Mouse (Mus musculus): ENCODE measurements around the gene Tnip1. TPM values are rescaled to one million over a fixed set of nuclear protein-coding genes. Genes with fewer than 3 reads are reported as not detected.
"Not testable (repeated sequence)": the region's sequence is repeated elsewhere in the genome, so short reads cannot be mapped to it uniquely, and the experiment has no call there.

Gene Tnip1
- polyA plus RNA-seq, 1 experiment from 2014 or later = 29.9 TPM

GRCm38 (mm10) chr11:54902333-54903323 lies 60.1 kb downstream of the Tnip1 start, which contains the start of gene Gpx3:
TSS of gene Gpx3 (plus strand) at chr11:54902453.
- peak; percentile 50 for ATAC-seq
- WGBS = 14% methylated on average over 42 of the region's 45 CpGs
- H3K27ac ChIP-seq (ENCODE audit: low read depth, low read length) = peak within 1 kb of the TSS; percentile 89
- peak within 1 kb of the TSS; percentile 79 for H3K4me2 ChIP-seq (replicated peaks; ENCODE audit: low read depth)
- peak within 1 kb of the TSS; percentile 61 for H3K4me3 ChIP-seq (ENCODE audit: low read depth, low read length)
- peaks cover 7% of the 10 kb centered on the region; the same call in 1 of the 2 replicates for H3K36me3 ChIP-seq (ENCODE audit: control insufficient read depth, insufficient read depth)
- TF ChIP-seq CTCF (IDR thresholded peaks at IDR 0.05; ENCODE audit: low read depth) = no peak
- H3K9ac ChIP-seq (ENCODE audit: low read depth, low read length) = peak within 1 kb of the TSS; percentile 66
- no peaks in the 10 kb centered on the region for H3K9me3 ChIP-seq (ENCODE audit: control insufficient read depth)
- no peaks in the 10 kb centered on the region for H3K27me3 ChIP-seq (replicated peaks; ENCODE audit: control insufficient read depth, insufficient read depth, low read length)
- peaks cover 12% of the 10 kb centered on the region; the same call in 1 of the 2 replicates for H3K4me1 ChIP-seq (replicated peaks; ENCODE audit: control insufficient read depth, insufficient read depth, low read length)

DNA sequence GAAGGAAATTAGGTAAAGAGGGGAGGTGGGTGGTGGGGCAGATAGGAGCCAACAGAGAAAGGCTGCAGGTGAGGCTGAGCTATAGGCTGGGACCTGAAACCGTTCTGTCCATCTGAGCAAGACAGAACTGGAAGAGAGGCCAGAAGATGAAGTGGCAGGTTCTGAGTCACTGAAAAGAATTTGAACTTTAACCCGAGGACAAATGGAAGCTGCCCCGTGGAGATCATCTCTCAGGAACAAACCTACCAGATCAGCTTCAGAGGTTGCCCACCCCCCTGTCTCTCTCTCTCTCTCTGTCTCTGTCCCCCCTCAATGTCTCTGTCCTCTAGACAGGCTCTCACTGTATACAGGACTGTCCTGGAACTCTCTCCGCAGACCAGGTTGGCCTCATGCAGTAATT lies 63.1 kb downstream of the Tnip1 start:
- H3K9me3 ChIP-seq (ENCODE audit: control insufficient read depth) = no peaks in the 10 kb centered on the region
- ATAC-seq = no peak
- H3K9ac ChIP-seq (ENCODE audit: low read depth, low read length) = no peak overlapping the region
- WGBS = 42% methylated on average over 4 of the region's 4 CpGs
- H3K4me2 ChIP-seq (replicated peaks; ENCODE audit: low read depth) = no peak overlapping the region
- H3K27me3 ChIP-seq (replicated peaks; ENCODE audit: control insufficient read depth, insufficient read depth, low read length) = no peaks in the 10 kb centered on the region
- peak overlapping the region; percentile 57; the same call in 1 of the 2 replicates for H3K27ac ChIP-seq (ENCODE audit: low read depth, low read length)
- peaks cover 6% of the 10 kb centered on the region; the same call in 1 of the 2 replicates for H3K4me1 ChIP-seq (replicated peaks; ENCODE audit: control insufficient read depth, insufficient read depth, low read length)
- H3K4me3 ChIP-seq (ENCODE audit: low read depth, low read length) = no peak overlapping the region
- no peak for TF ChIP-seq CTCF (IDR thresholded peaks at IDR 0.05; ENCODE audit: low read depth)
- no peaks in the 10 kb centered on the region for H3K36me3 ChIP-seq (ENCODE audit: control insufficient read depth, insufficient read depth)

DNA sequence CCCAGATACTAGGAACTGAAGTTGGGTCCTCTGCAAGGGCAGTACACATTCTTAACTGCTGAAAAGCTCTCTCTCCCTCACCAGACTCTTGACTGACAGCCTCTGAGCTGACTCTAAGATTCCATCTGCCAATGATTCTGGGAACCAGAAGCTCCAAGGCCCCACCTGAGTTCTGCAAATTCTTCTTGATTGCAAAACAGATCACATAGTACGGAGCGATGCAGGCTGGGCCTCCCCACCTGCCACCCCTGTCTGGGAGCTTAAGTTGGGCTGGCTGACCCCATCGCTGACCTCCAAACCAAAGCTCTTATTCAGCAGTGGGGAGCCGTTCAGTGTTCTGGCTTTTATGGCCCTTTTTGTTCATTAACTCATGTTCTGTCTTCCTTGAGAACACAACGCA lies 65.2 kb downstream of the Tnip1 start:
- Histone ChIP-seq H3K4me2 (replicated peaks; ENCODE audit: low read depth) (no peak overlapping the region), H3K4me1 (replicated peaks; ENCODE audit: control insufficient read depth, insufficient read depth, low read length) (0 out of 2 replicates have a peak, but pooled peaks cover 5% of the 10 kb centered on the region), H3K9ac (ENCODE audit: low read depth, low read length) (no peak overlapping the region), H3K36me3 (ENCODE audit: control insufficient read depth, insufficient read depth) (no peaks in the 10 kb centered on the region), H3K4me3 (ENCODE audit: low read depth, low read length) (no peak overlapping the region), H3K27ac (ENCODE audit: low read depth, low read length) (peak overlapping the region; percentile 41; the same call in 1 of the 2 replicates), H3K27me3 (replicated peaks; ENCODE audit: control insufficient read depth, insufficient read depth, low read length) (no peaks in the 10 kb centered on the region), H3K9me3 (ENCODE audit: control insufficient read depth) (no peaks in the 10 kb centered on the region)
- no peak for TF ChIP-seq CTCF (IDR thresholded peaks at IDR 0.05; ENCODE audit: low read depth)
- peak; percentile 52 for ATAC-seq
- 35% methylated on average over 5 of the region's 5 CpGs for WGBS

GRCm38 (mm10) chr11:54896646-54897045 lies 66.1 kb downstream of the Tnip1 start:
- H3K4me2 ChIP-seq (replicated peaks; ENCODE audit: low read depth); H3K9me3 ChIP-seq (ENCODE audit: control insufficient read depth); ATAC-seq; H3K9ac ChIP-seq (ENCODE audit: low read depth, low read length); H3K36me3 ChIP-seq (ENCODE audit: control insufficient read depth, insufficient read depth); H3K4me3 ChIP-seq (ENCODE audit: low read depth, low read length); H3K4me1 ChIP-seq (replicated peaks; ENCODE audit: control insufficient read depth, insufficient read depth, low read length); H3K27me3 ChIP-seq (replicated peaks; ENCODE audit: control insufficient read depth, insufficient read depth, low read length): not testable (repeated sequence)
- 73% methylated on average over 3 of the region's 3 CpGs for WGBS
- H3K27ac ChIP-seq (ENCODE audit: low read depth, low read length) = peak overlapping the region; percentile 41; the same call in 1 of the 2 replicates

GRCm38 (mm10) chr11:54894589-54894988 lies 68.1 kb downstream of the Tnip1 start:
- H3K4me2 ChIP-seq (replicated peaks; ENCODE audit: low read depth) = no peak overlapping the region
- H3K9ac ChIP-seq (ENCODE audit: low read depth, low read length) = no peak overlapping the region
- no peaks in the 10 kb centered on the region for H3K4me1 ChIP-seq (replicated peaks; ENCODE audit: control insufficient read depth, insufficient read depth, low read length)
- no peaks in the 10 kb centered on the region for H3K36me3 ChIP-seq (ENCODE audit: control insufficient read depth, insufficient read depth)
- TF ChIP-seq CTCF (IDR thresholded peaks at IDR 0.05; ENCODE audit: low read depth) = no peak
- ATAC-seq = peak; percentile 72
- no peaks in the 10 kb centered on the region for H3K9me3 ChIP-seq (ENCODE audit: control insufficient read depth)
- H3K4me3 ChIP-seq (ENCODE audit: low read depth, low read length) = no peak overlapping the region
- H3K27me3 ChIP-seq (replicated peaks; ENCODE audit: control insufficient read depth, insufficient read depth, low read length) = no peaks in the 10 kb centered on the region
- 39% methylated on average over 9 of the region's 9 CpGs for WGBS
- peak overlapping the region; percentile 75 for H3K27ac ChIP-seq (ENCODE audit: low read depth, low read length)

DNA sequence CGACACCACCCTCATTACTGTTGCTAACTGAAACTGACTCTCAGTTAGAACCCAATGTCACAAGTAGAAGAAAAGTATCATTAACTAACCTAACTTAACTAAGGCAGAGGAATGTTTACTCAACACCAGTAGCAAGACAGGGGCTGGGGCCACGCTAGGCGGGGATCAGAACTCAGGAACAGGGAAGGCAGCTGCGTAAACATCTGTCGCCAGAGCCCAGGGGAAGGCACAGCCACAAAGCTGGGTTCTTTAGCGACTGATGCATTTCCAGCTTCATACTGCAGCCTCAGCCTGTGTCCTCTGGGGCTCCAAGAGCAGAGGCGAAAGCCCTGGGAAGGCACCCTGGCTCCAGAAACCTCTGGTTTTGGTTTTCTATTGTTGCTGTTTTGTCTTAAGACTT lies 70.6 kb downstream of the Tnip1 start:
- H3K9ac ChIP-seq (ENCODE audit: low read depth, low read length) = no peak overlapping the region
- no peak overlapping the region for H3K4me3 ChIP-seq (ENCODE audit: low read depth, low read length)
- no peaks in the 10 kb centered on the region for H3K9me3 ChIP-seq (ENCODE audit: control insufficient read depth)
- WGBS = 40% methylated on average over 7 of the region's 7 CpGs
- H3K4me1 ChIP-seq (replicated peaks; ENCODE audit: control insufficient read depth, insufficient read depth, low read length) = no peaks in the 10 kb centered on the region
- no peak overlapping the region for H3K27ac ChIP-seq (ENCODE audit: low read depth, low read length)
- H3K27me3 ChIP-seq (replicated peaks; ENCODE audit: control insufficient read depth, insufficient read depth, low read length) = no peaks in the 10 kb centered on the region
- no peak for ATAC-seq
- no peak for TF ChIP-seq CTCF (IDR thresholded peaks at IDR 0.05; ENCODE audit: low read depth)
- H3K4me2 ChIP-seq (replicated peaks; ENCODE audit: low read depth) = no peak overlapping the region
- no peaks in the 10 kb centered on the region for H3K36me3 ChIP-seq (ENCODE audit: control insufficient read depth, insufficient read depth)
